Mouse (Mus musculus) neural tube, embryonic 11.5 days (tissue): ENCODE results near the gene Tbc1d5. TPM values are rescaled to one million over a fixed set of nuclear protein-coding genes. Genes with fewer than 3 reads are reported as not detected.
"Not testable (repeated sequence)": the region's sequence is repeated elsewhere in the genome, so short reads cannot be mapped to it uniquely, and the experiment has no call there.

Experiments used
- ATAC-seq: fragments of 200-750 bp; cut with Nextera tagmentation; 2 replicates; pipeline ENCODE4 v1.8.0; 2017; ENCODE audit warnings: moderate number of reproducible peaks, mild to moderate bottlenecking, moderate TSS enrichment, moderate library complexity; ENCODE audit not compliant: insufficient read depth, low FRiP score, low TSS enrichment
- DNase-seq: peaks from one replicate; pipeline ENCODE4 v3.0.0-alpha.2; 2015; ENCODE audit warnings: low spot score
- H3K27ac ChIP-seq: fragments of 300-500 bp; sonication (generic); 2 replicates; pipeline ENCODE4 v1.5.1; 2014; ENCODE audit warnings: low read depth, mild to moderate bottlenecking, low read length
- H3K27me3 ChIP-seq: fragments of 300-500 bp; sonication (generic); 2 replicates; pipeline ENCODE4 v1.6.1; 2014; ENCODE audit warnings: mild to moderate bottlenecking, low read length, mixed read lengths; ENCODE audit not compliant: control insufficient read depth, insufficient read depth
- H3K36me3 ChIP-seq: fragments of 300-500 bp; sonication (generic); 2 replicates; pipeline ENCODE4 v1.6.1; 2014; ENCODE audit warnings: mild to moderate bottlenecking, low read length, moderate library complexity, mixed read lengths; ENCODE audit not compliant: control insufficient read depth, insufficient read depth
- H3K4me1 ChIP-seq: fragments of 300-500 bp; sonication (generic); 2 replicates; pipeline ENCODE4 v1.6.1; 2014; ENCODE audit warnings: low read length, mixed read lengths; ENCODE audit not compliant: control insufficient read depth, insufficient read depth
- H3K4me2 ChIP-seq: fragments of 300-500 bp; sonication (generic); 2 replicates; pipeline ENCODE4 v1.6.1; 2014; ENCODE audit warnings: low read depth, mild to moderate bottlenecking, moderate library complexity
- H3K4me3 ChIP-seq: fragments of 300-500 bp; sonication (generic); 2 replicates; pipeline ENCODE4 v1.5.1; 2014; ENCODE audit warnings: low read depth, low read length
- H3K9ac ChIP-seq: fragments of 300-500 bp; sonication (generic); 2 replicates; pipeline ENCODE4 v1.6.1; 2014; ENCODE audit warnings: mild to moderate bottlenecking, low read length
- H3K9me3 ChIP-seq: fragments of 300-500 bp; sonication (generic); 2 replicates; pipeline ENCODE4 v1.6.1; 2016; ENCODE audit warnings: low read length; ENCODE audit not compliant: control insufficient read depth
- WGBS: fragments of 180-500 bp; shearing (Covaris S2); extraction: QIAGEN DNeasy Blood & Tissue Kit; methylation state at CpG from one replicate; pipeline ENCODE4 v1.1.7; 2014; 5-methylcytosine and 5-hydroxymethylcytosine counted together
- polyA plus RNA-seq: library from polyadenylated mRNA; unstranded; fragments of >200 nt; fragmentation: Nextera tagmentation; extraction: Ambion mirVana; gene quantifications from 2 replicates; pipeline ENCODE4 v1.2.1, GENCODE M21; 2014

Tbc1d5 gene
- polyA plus RNA-seq, 1 experiment from 2014 or later, result 11.6 TPM

DNA sequence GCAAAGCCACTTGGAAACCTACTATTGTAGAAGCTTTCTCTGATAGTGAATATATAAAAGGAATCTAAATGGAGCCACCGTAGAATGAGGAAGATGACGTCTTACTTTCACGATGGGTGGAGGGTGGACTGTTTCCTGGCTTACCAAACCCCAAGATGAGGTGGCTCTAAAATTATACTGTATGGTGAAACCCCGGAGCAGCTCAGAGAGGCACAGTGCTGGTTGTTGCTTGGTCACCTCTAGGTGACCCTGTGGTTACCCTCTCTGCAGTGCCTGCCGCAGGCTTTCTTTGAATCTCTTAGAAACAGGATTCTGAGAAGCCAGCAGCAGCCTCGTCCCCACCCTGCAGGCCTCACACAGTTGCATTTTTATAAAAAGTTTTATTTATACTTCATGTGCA lies 449.6 kb downstream of the Tbc1d5 start:
- 88% methylated on average over 6 of the region's 6 CpGs for WGBS
- H3K9me3 ChIP-seq, result no peaks in the 10 kb centered on the region
- no peak overlapping the region for H3K4me2 ChIP-seq
- H3K4me1 ChIP-seq, result no peaks in the 10 kb centered on the region
- no peak overlapping the region for H3K27ac ChIP-seq
- no peak for ATAC-seq
- no peak overlapping the region for H3K9ac ChIP-seq
- no peak overlapping the region for H3K4me3 ChIP-seq
- no peaks in the 10 kb centered on the region for H3K27me3 ChIP-seq
- no peak for DNase-seq
- H3K36me3 ChIP-seq, result no peaks in the 10 kb centered on the region

DNA sequence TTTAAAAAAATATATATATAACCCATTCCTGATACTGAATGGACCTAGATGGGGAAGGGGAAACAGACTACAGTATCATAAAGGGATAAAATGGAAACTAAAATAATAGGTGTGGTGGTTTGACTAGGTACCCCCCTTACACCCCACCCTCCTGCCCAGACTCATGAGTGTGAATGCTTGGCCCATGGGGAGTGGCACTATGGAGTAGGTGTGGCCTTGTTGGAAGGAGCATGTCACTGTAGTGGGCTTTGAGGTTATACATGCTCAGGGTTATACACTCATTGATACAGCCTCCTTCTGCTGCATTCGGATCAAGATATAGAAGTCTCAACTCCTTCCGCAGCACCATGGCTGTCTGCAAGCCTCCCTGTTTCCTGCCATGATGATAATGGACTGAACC lies 450.1 kb downstream of the Tbc1d5 start:
- ATAC-seq, result no peak
- Histone ChIP-seq H3K27ac (no peak overlapping the region), H3K27me3 (no peaks in the 10 kb centered on the region), H3K9ac (no peak overlapping the region), H3K36me3 (no peaks in the 10 kb centered on the region), H3K4me1 (no peaks in the 10 kb centered on the region), H3K4me2 (no peak overlapping the region), H3K4me3 (no peak overlapping the region), H3K9me3 (no peaks in the 10 kb centered on the region)
- WGBS, result 95% methylated on average over 2 of the region's 2 CpGs
- DNase-seq, result no peak

DNA sequence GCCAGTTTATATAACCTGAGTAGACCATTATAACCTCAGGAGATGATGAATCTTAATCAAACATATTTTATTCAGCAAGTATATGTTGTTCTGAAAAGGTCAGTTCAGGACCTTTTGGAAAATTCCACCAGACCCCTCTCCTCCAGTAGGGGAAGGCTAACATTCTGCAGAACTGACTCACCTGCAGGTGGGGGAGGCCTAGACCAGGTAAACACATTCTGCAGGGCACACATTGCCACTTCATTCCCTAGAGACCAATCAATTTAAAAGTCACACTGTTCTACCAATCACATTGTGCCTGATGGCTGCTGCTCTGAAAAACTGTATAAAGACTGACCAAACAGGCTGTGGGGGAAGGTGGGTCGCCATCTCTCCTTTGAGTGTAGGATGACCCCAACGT lies 452.9 kb downstream of the Tbc1d5 start:
- ATAC-seq (no peak), DNase-seq (no peak)
- H3K4me2 ChIP-seq, result no peak overlapping the region
- H3K4me3 ChIP-seq, result no peak overlapping the region
- H3K9ac ChIP-seq, result no peak overlapping the region
- no peaks in the 10 kb centered on the region for H3K9me3 ChIP-seq
- no peak overlapping the region for H3K27ac ChIP-seq
- H3K36me3 ChIP-seq, result no peaks in the 10 kb centered on the region
- no peaks in the 10 kb centered on the region for H3K4me1 ChIP-seq
- no peaks in the 10 kb centered on the region for H3K27me3 ChIP-seq
- whole genome bisulfite sequencing, result 77% methylated on average over 2 of the region's 2 CpGs

DNA sequence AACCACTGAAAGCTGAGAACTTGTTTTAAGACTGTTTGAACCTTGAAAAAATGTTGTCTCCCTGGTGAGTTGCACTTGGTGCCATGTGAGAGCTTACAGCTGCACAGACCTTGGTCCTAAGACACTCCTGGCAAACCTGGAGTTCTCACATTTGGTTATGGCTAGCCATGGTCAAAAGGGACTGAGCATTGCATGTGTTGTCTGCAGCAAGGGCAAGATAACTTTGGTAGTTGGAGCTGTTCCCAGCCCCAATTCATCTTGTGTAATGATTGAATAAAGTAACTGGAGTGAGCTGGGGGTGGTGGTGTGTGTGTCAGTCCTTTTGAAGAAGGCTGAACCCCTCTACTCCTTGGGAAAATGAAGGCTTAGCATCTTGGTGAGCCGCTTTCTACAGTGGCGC lies 454.8 kb downstream of the Tbc1d5 start:
- ATAC-seq, result no peak
- Histone ChIP-seq H3K4me2 (no peak overlapping the region), H3K9ac (no peak overlapping the region), H3K27ac (no peak overlapping the region), H3K4me3 (no peak overlapping the region), H3K36me3 (no peaks in the 10 kb centered on the region), H3K4me1 (no peaks in the 10 kb centered on the region), H3K27me3 (no peaks in the 10 kb centered on the region), H3K9me3 (no peaks in the 10 kb centered on the region)
- no peak for DNase-seq
- WGBS, result 72% methylated on average over 2 of the region's 2 CpGs

DNA sequence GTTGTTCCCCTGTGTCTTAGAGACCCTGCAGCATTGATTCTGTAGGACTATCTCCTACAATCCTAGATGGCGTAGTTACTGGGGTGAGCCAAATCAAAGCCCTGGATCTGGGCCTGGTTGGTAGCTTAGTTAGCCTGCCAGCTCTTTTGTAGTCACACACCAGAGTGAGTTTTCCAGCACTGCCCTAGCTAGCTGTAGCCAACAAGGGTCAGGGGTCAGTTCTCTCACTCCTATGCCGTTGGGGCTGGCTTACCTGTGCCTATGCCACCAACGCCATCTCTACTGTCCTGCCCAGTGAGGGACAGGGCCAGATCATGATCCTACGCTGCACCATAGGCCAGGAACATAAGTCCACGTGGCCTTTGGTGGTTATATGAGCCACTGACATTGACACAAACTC lies 461.6 kb downstream of the Tbc1d5 start:
- no peak for DNase-seq
- no peak overlapping the region for H3K4me3 ChIP-seq
- no peaks in the 10 kb centered on the region for H3K4me1 ChIP-seq
- no peak overlapping the region for H3K27ac ChIP-seq
- H3K27me3 ChIP-seq, result no peaks in the 10 kb centered on the region
- H3K9ac ChIP-seq, result no peak overlapping the region
- no peaks in the 10 kb centered on the region for H3K9me3 ChIP-seq
- no peak for ATAC-seq
- H3K4me2 ChIP-seq, result no peak overlapping the region
- 80% methylated on average over 5 of the region's 5 CpGs for WGBS
- H3K36me3 ChIP-seq, result no peaks in the 10 kb centered on the region

DNA sequence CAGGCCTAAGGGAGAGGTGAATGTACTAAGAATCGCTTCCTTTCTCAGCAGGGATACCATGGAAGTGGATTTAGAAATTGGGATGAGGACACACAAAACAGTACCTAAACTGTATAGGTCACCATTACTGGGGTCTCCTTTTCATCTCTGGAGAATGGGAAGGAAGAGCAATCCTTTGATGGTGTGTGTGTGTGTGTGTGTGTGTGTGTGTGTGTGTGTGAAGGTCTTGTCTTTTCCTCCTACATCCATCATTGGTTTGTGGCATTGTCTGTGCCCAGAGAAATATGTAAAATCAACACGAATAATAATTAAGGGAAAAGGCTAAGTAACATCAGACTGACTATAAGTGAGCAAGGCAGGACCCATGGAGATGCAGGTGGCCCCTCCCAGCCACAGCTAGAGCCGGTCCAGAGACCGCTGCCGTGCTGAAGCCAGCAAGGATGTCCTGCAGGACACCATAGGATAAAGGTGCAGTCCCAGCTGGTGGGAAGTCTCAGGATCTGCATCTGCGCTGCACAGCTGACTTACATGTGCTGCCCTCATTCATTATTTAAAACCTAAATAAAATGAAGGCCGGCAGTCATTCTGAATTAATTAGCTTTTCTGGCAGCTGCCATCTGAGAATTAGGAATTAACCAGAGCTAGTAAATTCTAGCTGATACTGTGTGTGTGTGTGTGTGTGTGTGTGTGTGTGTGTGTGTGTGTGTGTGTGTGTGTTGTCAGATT lies 468.5 kb downstream of the Tbc1d5 start:
- no peak overlapping the region for H3K27ac ChIP-seq
- no peaks in the 10 kb centered on the region for H3K36me3 ChIP-seq
- H3K9me3 ChIP-seq, result no peaks in the 10 kb centered on the region
- H3K4me1 ChIP-seq, result no peaks in the 10 kb centered on the region
- no peak overlapping the region for H3K4me2 ChIP-seq
- 76% methylated on average over 7 of the region's 7 CpGs for WGBS
- ATAC-seq (peak; percentile 76), DNase-seq (peak; percentile 22)
- no peak overlapping the region for H3K9ac ChIP-seq
- no peak overlapping the region for H3K4me3 ChIP-seq
- H3K27me3 ChIP-seq, result no peaks in the 10 kb centered on the region

DNA sequence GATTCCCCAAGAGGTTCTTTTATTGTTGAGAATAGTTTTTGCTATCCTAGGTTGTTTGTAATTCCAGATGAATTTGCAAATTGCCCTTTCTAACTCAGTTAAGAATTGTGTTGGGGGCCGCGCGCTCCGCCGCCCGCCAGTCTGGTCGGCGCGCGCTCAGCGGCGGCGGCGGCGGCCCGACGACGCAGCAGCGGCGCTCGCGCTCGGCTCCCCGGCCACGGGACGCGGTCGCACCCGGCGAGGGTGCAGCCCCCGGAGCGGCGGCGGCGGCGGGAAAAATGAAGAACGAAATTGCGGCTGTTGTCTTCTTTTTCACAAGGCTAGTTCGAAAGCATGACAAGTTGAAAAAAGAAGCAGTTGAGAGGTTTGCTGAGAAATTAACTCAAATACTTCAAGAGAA lies 480.7 kb downstream of the Tbc1d5 start:
- WGBS, result 2% methylated on average over 33 of the region's 39 CpGs
- H3K9me3 ChIP-seq, ATAC-seq, DNase-seq, H3K9ac ChIP-seq, H3K4me1 ChIP-seq, H3K36me3 ChIP-seq, H3K27ac ChIP-seq, H3K4me3 ChIP-seq, H3K27me3 ChIP-seq: not testable (repeated sequence)
- H3K4me2 ChIP-seq, result peak overlapping the region; percentile 7; the same call in 1 of the 2 replicates

DNA sequence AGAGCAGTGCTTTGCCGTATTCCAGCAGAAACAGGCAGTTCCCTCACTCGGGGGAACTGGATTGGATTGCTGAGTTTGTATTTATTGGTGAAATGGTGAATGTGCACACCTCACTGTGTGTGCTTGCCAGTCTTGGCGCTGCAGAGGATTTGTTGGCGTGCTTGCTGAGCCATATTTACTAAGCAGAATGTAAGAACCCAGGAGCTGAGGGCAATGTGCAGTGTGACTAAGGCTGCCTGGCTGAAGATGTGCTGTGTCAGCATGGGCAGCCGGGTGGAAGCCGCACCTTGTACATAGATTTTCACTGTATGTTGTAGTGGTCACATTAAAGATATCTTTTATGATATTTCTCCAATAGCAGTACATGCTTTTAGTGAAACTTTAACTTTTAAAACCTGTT lies 491.0 kb downstream of the Tbc1d5 start:
- Histone ChIP-seq H3K4me2 (no peak overlapping the region), H3K9ac (no peak overlapping the region)
- WGBS, result 81% methylated on average over 6 of the region's 6 CpGs

DNA sequence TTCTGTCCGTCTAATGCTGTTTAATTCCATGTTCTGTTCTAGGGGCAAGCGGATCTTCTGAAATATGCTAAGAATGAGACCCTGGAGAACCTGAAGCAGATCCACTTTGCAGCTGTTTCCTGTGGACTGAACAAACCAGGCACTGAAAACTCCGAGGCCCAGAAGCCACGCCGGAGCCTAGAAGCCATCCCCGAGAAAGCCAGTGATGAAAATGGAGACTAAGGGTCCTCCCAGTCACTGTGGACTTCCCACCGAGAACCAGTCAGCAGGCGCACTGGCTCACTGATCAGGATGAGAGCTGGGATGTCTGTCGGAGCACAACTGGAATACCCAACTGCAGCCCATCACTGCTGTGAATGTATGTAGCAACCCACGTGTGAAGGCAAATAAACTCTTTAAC lies 491.5 kb downstream of the Tbc1d5 start:
- ATAC-seq (no peak), DNase-seq (no peak)
- 78% methylated on average over 10 of the region's 10 CpGs for WGBS
- H3K27me3 ChIP-seq, result no peaks in the 10 kb centered on the region
- no peak overlapping the region for H3K9ac ChIP-seq
- H3K4me2 ChIP-seq, result no peak overlapping the region
- H3K27ac ChIP-seq, result no peak overlapping the region
- H3K4me1 ChIP-seq, result no peaks in the 10 kb centered on the region
- H3K4me3 ChIP-seq, result no peak overlapping the region
- no peaks in the 10 kb centered on the region; the same call in 1 of the 2 replicates for H3K36me3 ChIP-seq
- H3K9me3 ChIP-seq, result no peaks in the 10 kb centered on the region

More for the DNA sequence above, 491.0 kb downstream of the Tbc1d5 start:
- Histone ChIP-seq H3K27ac (no peak overlapping the region), H3K4me1 (no peaks in the 10 kb centered on the region), H3K9me3 (no peaks in the 10 kb centered on the region), H3K4me3 (no peak overlapping the region), H3K36me3 (no peaks in the 10 kb centered on the region; the same call in 1 of the 2 replicates), H3K27me3 (no peaks in the 10 kb centered on the region)
- no peak for ATAC-seq
- no peak for DNase-seq
